Mouse (Mus musculus) testis, adult 2 months (tissue): ENCODE measurements around the gene Rapgef2. TPM values are rescaled to one million over a fixed set of nuclear protein-coding genes. Genes with fewer than 3 reads are reported as not detected.

Experiments used
- H3K27ac ChIP-seq: fragments of 200-500 bp; 2 replicates; pipeline ENCODE4 v1.5.1; 2012; ENCODE audit warnings: low read depth, low read length; ENCODE audit not compliant: control insufficient read depth, insufficient read depth
- H3K27me3 ChIP-seq: fragments of 200-500 bp; 2 replicates; pipeline ENCODE4 v1.6.1; 2012; ENCODE audit warnings: mild to moderate bottlenecking, low read length, moderate library complexity; ENCODE audit not compliant: control insufficient read depth, insufficient read depth
- H3K36me3 ChIP-seq: fragments of 200-500 bp; 2 replicates; pipeline ENCODE4 v1.6.1; 2012; ENCODE audit warnings: mild to moderate bottlenecking, low read length; ENCODE audit not compliant: control insufficient read depth, insufficient read depth
- H3K4me1 ChIP-seq: fragments of 200-500 bp; 2 replicates; pipeline ENCODE4 v1.6.1; 2012; ENCODE audit warnings: low read length; ENCODE audit not compliant: control insufficient read depth, insufficient read depth
- H3K4me3 ChIP-seq: fragments of 200-500 bp; 2 replicates; pipeline ENCODE4 v1.5.1; 2012; ENCODE audit warnings: low read depth, mild to moderate bottlenecking, low read length, moderate library complexity, mixed read lengths; ENCODE audit not compliant: control insufficient read depth
- CTCF ChIP-seq: fragments of 200-500 bp; IDR thresholded peaks from 2 replicates; pipeline ENCODE4 v1.5.1; 2012; ENCODE audit warnings: low read depth, mild to moderate bottlenecking, inconsistent platforms, low read length, moderate library complexity; ENCODE audit not compliant: control insufficient read depth, insufficient read depth, insufficient replicate concordance
- POLR2A ChIP-seq: fragments of 200-500 bp; IDR thresholded peaks from 2 replicates; pipeline ENCODE4 v1.6.1; 2012; ENCODE audit warnings: low read depth, mild to moderate bottlenecking, inconsistent platforms, low read length, moderate library complexity; ENCODE audit not compliant: control insufficient read depth
- polyA plus RNA-seq: library from polyadenylated mRNA; depleted of rRNA; stranded (reverse); fragments of >200 nt; gene quantifications from 2 replicates; pipeline ENCODE4 v1.2.3, GENCODE M21; 2012

Rapgef2 gene
- polyA plus RNA-seq, 1 experiment, result 1.6 TPM

- Histone ChIP-seq H3K27me3 (no peaks in the 10 kb centered on the region), H3K4me3 (no peak overlapping the region), H3K36me3 (no peaks in the 10 kb centered on the region), H3K27ac (no peak overlapping the region), H3K4me1 (no peaks in the 10 kb centered on the region)
- TF ChIP-seq CTCF (no peak), POLR2A (no peak)
These were observed 63.9 kb downstream of the Rapgef2 start for GRCm38 (mm10) chr3:79222192-79222960.

- Histone ChIP-seq H3K36me3 (no peaks in the 10 kb centered on the region), H3K27me3 (no peaks in the 10 kb centered on the region), H3K27ac (no peak overlapping the region), H3K4me1 (no peaks in the 10 kb centered on the region), H3K4me3 (no peak overlapping the region)
- no peak for TF ChIP-seq POLR2A
These were observed 64.8 kb downstream of the Rapgef2 start for GRCm38 (mm10) chr3:79221296-79222191.

GRCm38 (mm10) chr3:79219144-79219930 is 67.0 kb downstream of the Rapgef2 start:
- Histone ChIP-seq H3K27me3 (no peaks in the 10 kb centered on the region), H3K4me1 (no peaks in the 10 kb centered on the region; the same call in 1 of the 2 replicates), H3K27ac (no peak overlapping the region; the same call in 1 of the 2 replicates), H3K4me3 (no peak overlapping the region), H3K36me3 (no peaks in the 10 kb centered on the region)
- TF ChIP-seq CTCF (no peak), POLR2A (no peak)

- TF ChIP-seq POLR2A (no peak), CTCF (no peak)
- Histone ChIP-seq H3K27me3 (no peaks in the 10 kb centered on the region), H3K4me1 (no peaks in the 10 kb centered on the region; the same call in 1 of the 2 replicates), H3K36me3 (no peaks in the 10 kb centered on the region), H3K27ac (no peak overlapping the region), H3K4me3 (no peak overlapping the region)
These were observed 67.7 kb downstream of the Rapgef2 start for GRCm38 (mm10) chr3:79218566-79219051.

- Histone ChIP-seq H3K27me3 (no peaks in the 10 kb centered on the region), H3K4me1 (no peaks in the 10 kb centered on the region), H3K27ac (no peak overlapping the region), H3K4me3 (no peak overlapping the region), H3K36me3 (no peaks in the 10 kb centered on the region)
- TF ChIP-seq POLR2A, result no peak
- TF ChIP-seq CTCF, result no peak
These were observed 76.1 kb downstream of the Rapgef2 start for GRCm38 (mm10) chr3:79210243-79210642.

- H3K36me3 ChIP-seq, result no peaks in the 10 kb centered on the region
- no peak overlapping the region for H3K27ac ChIP-seq
- TF ChIP-seq CTCF (no peak), POLR2A (no peak)
- no peaks in the 10 kb centered on the region for H3K4me1 ChIP-seq
- H3K4me3 ChIP-seq, result no peak overlapping the region
- no peaks in the 10 kb centered on the region for H3K27me3 ChIP-seq
These were observed 79.1 kb downstream of the Rapgef2 start for GRCm38 (mm10) chr3:79207216-79207615.
